Mouse (Mus musculus) liver, embryonic 15.5 days (tissue): ENCODE results near the gene Sbf1. TPM values are rescaled to one million over a fixed set of nuclear protein-coding genes. Genes with fewer than 3 reads are reported as not detected.

Experiments used
- ATAC-seq: fragments of 200-750 bp; cut with Nextera tagmentation; 2 replicates; pipeline ENCODE4 v1.8.0; 2017; ENCODE audit warnings: moderate number of reproducible peaks, mild to moderate bottlenecking, moderate library complexity; ENCODE audit not compliant: insufficient read depth
- H3K27ac ChIP-seq: fragments of 300-500 bp; sonication (generic); replicated peaks from 2 replicates; pipeline ENCODE4 v1.5.1; 2015; ENCODE audit warnings: mild to moderate bottlenecking, inconsistent platforms
- H3K27me3 ChIP-seq: fragments of 300-500 bp; sonication (generic); 2 replicates; pipeline ENCODE4 v1.6.1; 2015; ENCODE audit warnings: mild to moderate bottlenecking, inconsistent platforms
- H3K36me3 ChIP-seq: fragments of 300-500 bp; sonication (generic); replicated peaks from 2 replicates; pipeline ENCODE4 v1.6.1; 2015; ENCODE audit warnings: moderate library complexity, mild to moderate bottlenecking, inconsistent platforms
- H3K4me1 ChIP-seq: fragments of 300-500 bp; sonication (generic); replicated peaks from 2 replicates; pipeline ENCODE4 v1.6.1; 2015; ENCODE audit warnings: inconsistent platforms
- H3K4me2 ChIP-seq: fragments of 300-500 bp; sonication (generic); 2 replicates; pipeline ENCODE4 v1.6.1; 2015; ENCODE audit warnings: moderate library complexity, mild to moderate bottlenecking, inconsistent platforms
- H3K4me3 ChIP-seq: fragments of 300-500 bp; sonication (generic); replicated peaks from 2 replicates; pipeline ENCODE4 v1.5.1; 2015; ENCODE audit warnings: mild to moderate bottlenecking, inconsistent platforms
- H3K9ac ChIP-seq: fragments of 300-500 bp; sonication (generic); 2 replicates; pipeline ENCODE4 v1.6.1; 2015; ENCODE audit warnings: moderate library complexity, mild to moderate bottlenecking, inconsistent platforms
- H3K9me3 ChIP-seq: fragments of 300-500 bp; sonication (generic); replicated peaks from 2 replicates; pipeline ENCODE4 v1.6.1; 2016; ENCODE audit warnings: inconsistent platforms
- WGBS: fragments of 180-500 bp; shearing (Covaris S2); methylation state at CpG from one replicate; pipeline ENCODE4 v1.1.7; 2015; ENCODE audit warnings: mixed read lengths; ENCODE audit not compliant: insufficient replicate concordance; 5-methylcytosine and 5-hydroxymethylcytosine counted together
- polyA plus RNA-seq: library from polyadenylated mRNA; unstranded; fragments of >200 nt; fragmentation: Nextera tagmentation; extraction: Ambion mirVana; gene quantifications from 2 replicates; pipeline ENCODE4 v1.2.1, GENCODE M21; 2015

Gene Sbf1
- polyA plus RNA-seq, 1 experiment from 2014 or later, result 21.4 TPM

DNA sequence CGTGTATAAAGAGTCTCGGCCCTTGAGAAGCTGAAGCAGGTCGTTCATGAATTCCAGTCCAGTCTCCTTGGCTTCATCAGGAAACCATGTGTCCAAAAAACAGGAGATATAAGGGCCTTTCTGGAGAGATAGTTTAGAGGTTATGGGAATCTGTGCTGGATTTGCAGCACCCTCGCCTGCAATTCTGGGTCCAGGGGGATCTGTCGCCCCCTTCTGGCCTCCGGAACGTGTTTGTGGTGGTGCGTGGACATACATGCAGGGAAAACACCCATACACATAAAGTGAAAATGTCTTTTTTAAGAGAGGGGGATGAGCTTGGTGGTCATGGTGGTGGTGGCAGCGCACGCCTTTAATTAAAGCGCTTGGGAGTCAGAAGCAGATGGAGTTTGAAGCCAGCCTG lies 1.0 kb upstream of the Sbf1 start:
- Histone ChIP-seq H3K9me3 (no peaks in the 10 kb centered on the region), H3K4me2 (0 out of 2 replicates have a peak overlapping the region, but pooled peaks have one; percentile 95), H3K4me3 (no peak overlapping the region; the same call in 1 of the 2 replicates), H3K36me3 (no peaks in the 10 kb centered on the region), H3K27ac (0 out of 2 replicates have a peak overlapping the region, but pooled peaks have one; percentile 24), H3K4me1 (peaks cover 54% of the 10 kb centered on the region), H3K9ac (0 out of 2 replicates have a peak overlapping the region, but pooled peaks have one; percentile 66), H3K27me3 (peaks cover 10% of the 10 kb centered on the region; the same call in 1 of the 2 replicates)
- ATAC-seq, result no peak
- 72% methylated on average over 11 of the region's 11 CpGs for WGBS

DNA sequence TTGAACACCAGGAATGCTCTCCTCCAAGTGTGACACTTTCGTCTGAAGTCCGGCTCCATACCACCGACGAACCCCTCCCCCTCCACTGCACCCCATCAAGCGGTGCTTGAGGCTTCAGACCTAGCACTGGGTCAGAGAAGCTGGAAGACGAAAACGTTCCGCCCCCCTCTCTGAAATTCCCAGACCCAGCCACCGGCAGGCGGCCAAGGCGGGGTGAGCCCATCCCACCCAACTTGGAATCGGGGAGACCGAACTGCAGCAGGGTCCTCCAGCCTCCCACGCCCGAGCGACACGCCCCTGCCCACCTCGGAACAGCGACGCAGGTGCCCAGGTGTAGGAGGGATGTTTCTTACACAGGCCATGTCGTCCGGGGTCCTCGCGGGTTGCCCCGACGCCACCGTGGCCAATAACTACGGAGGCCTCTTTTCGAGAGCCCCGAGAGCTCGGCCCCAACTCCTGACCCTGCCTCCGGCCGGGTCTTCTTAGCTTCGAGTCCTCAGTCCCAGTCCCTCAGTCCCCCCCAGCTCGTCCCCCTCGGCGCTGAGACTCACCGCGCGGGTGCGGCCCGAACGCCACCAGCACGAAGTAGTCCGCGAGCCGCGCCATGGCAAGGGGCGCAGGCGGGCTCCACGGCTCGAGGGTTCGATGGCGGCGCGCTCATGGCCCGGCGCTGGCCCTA lies 461 bp downstream of the Sbf1 start:
- under 1% methylated on average over 58 of the region's 58 CpGs for WGBS
- Histone ChIP-seq H3K27ac (peak overlapping the region; percentile 62), H3K4me1 (peaks cover 61% of the 10 kb centered on the region)

DNA sequence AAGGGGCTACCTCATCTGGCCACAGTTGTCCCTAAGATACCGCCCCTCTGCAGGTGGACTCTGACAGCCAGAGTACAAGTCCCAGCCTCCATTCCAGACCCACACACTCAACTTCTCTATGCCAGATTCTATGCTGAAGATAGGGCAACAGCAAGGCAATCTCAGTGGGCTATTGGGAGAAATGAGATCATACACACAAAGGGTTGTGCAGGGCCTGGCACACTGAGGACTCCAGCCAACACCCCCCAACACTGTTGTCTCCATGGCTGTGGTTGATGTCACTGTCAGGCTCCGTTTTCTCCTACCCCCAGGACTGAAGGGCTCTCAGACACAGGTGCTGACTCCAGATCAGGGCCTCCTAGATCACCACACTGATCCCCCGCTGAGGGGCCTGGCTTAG lies 1.0 kb downstream of the Sbf1 start:
- no peaks in the 10 kb centered on the region for H3K9me3 ChIP-seq
- H3K9ac ChIP-seq, result peak overlapping the region; percentile 93
- peaks cover 66% of the 10 kb centered on the region for H3K4me1 ChIP-seq
- H3K4me2 ChIP-seq, result peak overlapping the region; percentile 95
- H3K27ac ChIP-seq, result no peak overlapping the region
- H3K36me3 ChIP-seq, result no peaks in the 10 kb centered on the region
- peak overlapping the region; percentile 88 for H3K4me3 ChIP-seq
- 24% methylated on average over 3 of the region's 3 CpGs for WGBS
- ATAC-seq, result no peak
- H3K27me3 ChIP-seq, result peaks cover 4% of the 10 kb centered on the region; the same call in 1 of the 2 replicates

More for the DNA sequence above, 461 bp downstream of the Sbf1 start:
- no peaks in the 10 kb centered on the region for H3K36me3 ChIP-seq
- peaks cover 4% of the 10 kb centered on the region; the same call in 1 of the 2 replicates for H3K27me3 ChIP-seq
- peak overlapping the region; percentile 93 for H3K9ac ChIP-seq
- H3K9me3 ChIP-seq, result no peaks in the 10 kb centered on the region
- peak overlapping the region; percentile 95 for H3K4me2 ChIP-seq
- ATAC-seq, result peak; percentile 39
- peak overlapping the region; percentile 88 for H3K4me3 ChIP-seq

DNA sequence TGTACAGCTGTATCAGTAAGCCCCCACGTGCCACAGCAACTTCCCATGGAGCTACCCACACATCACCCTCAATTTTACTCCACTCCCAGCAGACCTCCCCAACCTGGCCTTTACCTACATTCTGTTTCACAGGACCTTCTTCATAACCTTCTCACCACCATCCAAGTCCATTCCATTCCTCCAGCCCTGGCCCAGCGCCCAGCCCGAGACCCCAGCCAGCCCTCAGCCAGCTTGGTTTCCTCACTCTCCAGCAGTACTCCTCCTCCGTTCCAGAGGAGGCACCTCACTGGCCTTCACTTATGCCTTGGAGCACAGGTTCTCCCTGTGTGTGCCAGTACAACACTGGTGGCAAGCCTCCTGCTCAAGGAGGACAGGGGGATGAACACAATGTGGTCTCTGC lies 1.8 kb downstream of the Sbf1 start:
- Histone ChIP-seq H3K27ac (no peak overlapping the region), H3K27me3 (peaks cover 2% of the 10 kb centered on the region; the same call in 1 of the 2 replicates), H3K9me3 (no peaks in the 10 kb centered on the region), H3K36me3 (no peaks in the 10 kb centered on the region), H3K4me3 (peak overlapping the region; percentile 88; the same call in 1 of the 2 replicates), H3K4me1 (peaks cover 73% of the 10 kb centered on the region), H3K9ac (peak overlapping the region; percentile 93; the same call in 1 of the 2 replicates), H3K4me2 (peak overlapping the region; percentile 36)
- no peak for ATAC-seq
- 72% methylated on average over 4 of the region's 4 CpGs for WGBS

DNA sequence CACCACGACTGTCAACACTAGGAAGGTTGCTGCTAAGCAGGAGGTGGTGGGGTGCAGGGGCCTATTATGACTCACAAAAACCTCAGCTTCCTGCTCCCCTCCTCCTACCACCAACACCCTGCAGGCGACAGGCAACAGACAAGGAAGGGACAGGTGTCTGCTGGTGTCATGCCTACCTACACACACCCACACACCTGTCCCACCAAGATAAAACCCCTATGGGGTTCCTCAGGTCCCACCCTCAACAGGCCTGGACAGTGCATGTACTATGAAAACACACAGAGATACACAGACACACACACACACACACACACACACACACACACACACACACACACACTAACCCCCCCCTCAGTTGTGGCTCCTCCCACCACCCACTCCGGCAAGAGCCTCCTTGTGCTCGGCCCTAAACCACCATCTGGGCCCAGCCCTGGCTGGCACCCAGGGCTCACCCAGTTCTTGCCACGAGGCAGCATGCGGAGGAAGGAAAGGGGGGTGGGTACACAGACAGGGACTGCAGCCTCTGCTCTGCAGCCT lies 5.1 kb downstream of the Sbf1 start:
- no peaks in the 10 kb centered on the region for H3K27me3 ChIP-seq
- 20% methylated on average over 6 of the region's 6 CpGs for WGBS
- H3K9ac ChIP-seq, result no peak overlapping the region
- 0 out of 2 replicates have a peak, but pooled peaks have one; percentile 3 for ATAC-seq
- H3K4me3 ChIP-seq, result no peak overlapping the region
- no peak overlapping the region for H3K4me2 ChIP-seq
- H3K36me3 ChIP-seq, result peaks cover 20% of the 10 kb centered on the region
- H3K27ac ChIP-seq, result no peak overlapping the region
- H3K4me1 ChIP-seq, result peaks cover 72% of the 10 kb centered on the region
- H3K9me3 ChIP-seq, result no peaks in the 10 kb centered on the region

DNA sequence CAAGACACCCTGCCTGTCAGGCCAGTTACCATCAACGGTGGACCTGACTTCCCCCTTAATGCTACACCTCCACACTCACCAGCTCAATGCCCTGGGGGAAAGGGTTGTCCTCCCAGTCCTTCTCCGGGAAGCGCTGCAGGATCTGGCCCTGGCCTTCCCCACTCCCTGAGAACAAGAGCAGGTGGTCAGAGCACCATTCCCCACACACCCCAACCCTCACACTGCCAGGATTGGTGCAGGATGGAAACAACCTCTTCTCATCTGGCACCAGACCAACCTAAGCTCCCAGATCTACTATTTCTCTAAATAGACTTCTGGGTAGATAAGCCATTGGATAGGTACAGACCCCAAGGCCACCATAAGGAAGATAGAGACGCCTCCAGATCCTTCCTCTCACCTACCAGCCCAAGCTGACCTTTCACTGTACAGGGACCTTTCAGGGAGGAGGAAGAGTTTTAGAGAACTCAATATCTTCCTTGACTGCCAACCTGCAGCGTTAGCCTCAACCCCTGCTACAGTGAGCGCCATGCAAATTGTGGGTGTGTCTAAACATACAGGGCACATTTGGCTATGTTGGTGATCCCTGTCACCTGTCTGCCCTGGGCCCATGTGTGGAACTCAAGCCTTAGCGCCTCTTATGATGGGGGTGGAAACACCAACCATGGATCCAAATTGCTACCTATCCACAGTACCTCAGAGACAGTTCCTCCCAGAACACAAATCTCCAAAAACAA lies 6.5 kb downstream of the Sbf1 start:
- no peak overlapping the region for H3K9ac ChIP-seq
- no peaks in the 10 kb centered on the region for H3K27me3 ChIP-seq
- H3K4me3 ChIP-seq, result no peak overlapping the region
- H3K27ac ChIP-seq, result no peak overlapping the region
- peaks cover 35% of the 10 kb centered on the region for H3K36me3 ChIP-seq
- H3K4me2 ChIP-seq, result no peak overlapping the region
- WGBS, result 67% methylated on average over 7 of the region's 7 CpGs
- H3K9me3 ChIP-seq, result no peaks in the 10 kb centered on the region
- no peak for ATAC-seq
- H3K4me1 ChIP-seq, result peaks cover 61% of the 10 kb centered on the region

DNA sequence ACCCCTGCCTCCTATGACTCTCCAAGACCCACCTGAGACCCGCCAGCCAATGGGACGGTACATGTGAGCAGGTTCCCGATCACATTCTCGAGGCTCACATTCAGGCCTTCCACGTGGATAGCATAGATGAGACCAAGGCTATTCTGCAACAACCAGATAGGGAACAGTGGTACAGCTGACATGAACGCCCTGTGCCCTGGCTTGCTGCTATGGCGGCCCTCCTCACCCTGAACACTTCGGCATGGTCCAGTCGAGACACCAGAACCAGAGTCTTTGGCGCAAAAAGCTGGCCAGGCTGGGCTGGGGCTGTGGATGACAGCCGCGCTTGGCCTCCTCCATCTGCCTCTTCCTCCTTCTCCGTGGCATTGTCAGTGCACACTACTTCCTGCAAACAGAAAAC lies 7.7 kb downstream of the Sbf1 start:
- no peak overlapping the region for H3K27ac ChIP-seq
- peaks cover 46% of the 10 kb centered on the region for H3K36me3 ChIP-seq
- H3K9ac ChIP-seq, result no peak overlapping the region
- no peaks in the 10 kb centered on the region for H3K27me3 ChIP-seq
- H3K4me2 ChIP-seq, result no peak overlapping the region
- ATAC-seq, result no peak
- no peaks in the 10 kb centered on the region for H3K9me3 ChIP-seq
- WGBS, result 66% methylated on average over 13 of the region's 13 CpGs
- H3K4me3 ChIP-seq, result no peak overlapping the region
- peaks cover 49% of the 10 kb centered on the region for H3K4me1 ChIP-seq

DNA sequence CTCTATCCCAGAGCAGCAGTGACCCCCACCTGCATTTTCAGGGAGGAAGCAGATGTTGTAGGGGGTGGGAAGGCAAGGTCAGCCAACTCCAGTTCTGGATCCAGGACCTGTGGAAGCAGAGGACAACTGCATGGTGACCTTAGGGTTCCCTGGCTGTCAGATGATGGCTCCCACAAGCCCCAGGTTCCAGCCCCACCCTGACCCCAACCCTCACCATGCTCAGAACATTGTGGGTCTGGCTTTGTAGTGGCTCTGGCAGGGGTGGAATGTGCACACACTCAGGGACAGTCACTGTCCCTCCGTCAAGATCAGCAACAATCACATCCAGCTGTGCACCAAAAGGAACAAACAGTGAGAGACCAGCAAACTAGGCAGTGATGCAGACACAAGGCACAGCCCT lies 9.1 kb downstream of the Sbf1 start:
- WGBS, result 73% methylated on average over 1 of the region's 1 CpGs
- H3K4me1 ChIP-seq, result peaks cover 35% of the 10 kb centered on the region
- H3K9ac ChIP-seq, result no peak overlapping the region
- no peaks in the 10 kb centered on the region for H3K9me3 ChIP-seq
- no peak overlapping the region for H3K4me2 ChIP-seq
- no peak for ATAC-seq
- H3K36me3 ChIP-seq, result peaks cover 61% of the 10 kb centered on the region
- H3K4me3 ChIP-seq, result no peak overlapping the region
- H3K27me3 ChIP-seq, result no peaks in the 10 kb centered on the region
- no peak overlapping the region for H3K27ac ChIP-seq

DNA sequence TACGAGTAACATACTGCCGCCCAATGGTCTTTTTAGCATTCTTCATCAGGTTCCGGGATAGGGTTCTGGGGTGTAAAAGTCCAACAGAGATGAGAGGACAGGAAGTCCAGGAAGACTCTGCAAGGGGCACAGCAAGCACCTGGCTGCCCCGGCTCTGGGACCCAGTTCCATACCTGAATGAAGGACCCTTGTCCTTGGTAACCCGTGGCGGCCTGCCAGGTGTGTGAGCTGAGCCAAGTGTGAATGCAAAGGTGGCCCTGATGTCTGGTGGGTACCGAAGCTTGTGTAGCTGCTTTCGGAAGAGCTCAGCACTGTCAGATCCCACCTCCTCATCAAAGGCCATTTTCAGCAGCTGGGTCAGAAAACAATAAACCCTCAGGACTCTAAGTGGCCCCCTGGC lies 14.5 kb downstream of the Sbf1 start:
- Histone ChIP-seq H3K4me1 (peaks cover 14% of the 10 kb centered on the region), H3K9me3 (no peaks in the 10 kb centered on the region), H3K4me3 (no peak overlapping the region), H3K36me3 (peaks cover 81% of the 10 kb centered on the region), H3K4me2 (no peak overlapping the region), H3K9ac (no peak overlapping the region), H3K27ac (no peak overlapping the region), H3K27me3 (no peaks in the 10 kb centered on the region)
- ATAC-seq, result no peak
- WGBS, result 84% methylated on average over 8 of the region's 8 CpGs

DNA sequence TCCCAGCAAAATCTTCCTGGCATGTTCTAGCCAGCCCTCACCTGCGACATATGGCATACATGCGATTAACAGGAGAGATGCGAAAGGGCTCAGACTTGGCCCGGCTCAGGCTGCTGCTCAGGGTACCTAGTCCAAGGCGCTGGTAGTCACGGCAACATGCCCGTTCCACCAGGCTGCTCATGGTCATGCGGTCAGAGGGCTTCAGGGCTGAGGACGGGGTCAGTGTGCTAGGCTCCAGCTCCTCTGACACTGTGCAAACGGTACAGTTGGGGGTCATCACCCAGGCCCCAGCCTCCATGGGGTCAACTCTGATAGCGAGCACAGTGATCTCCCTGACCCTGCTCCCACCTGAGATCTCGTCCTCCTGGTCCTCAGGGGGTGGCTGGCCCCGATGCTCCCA lies 14.9 kb downstream of the Sbf1 start:
- Histone ChIP-seq H3K27ac (no peak overlapping the region), H3K4me2 (no peak overlapping the region), H3K9me3 (no peaks in the 10 kb centered on the region), H3K4me3 (no peak overlapping the region), H3K4me1 (peaks cover 18% of the 10 kb centered on the region), H3K9ac (no peak overlapping the region), H3K36me3 (peaks cover 81% of the 10 kb centered on the region), H3K27me3 (no peaks in the 10 kb centered on the region)
- 82% methylated on average over 13 of the region's 13 CpGs for WGBS
- ATAC-seq, result no peak

DNA sequence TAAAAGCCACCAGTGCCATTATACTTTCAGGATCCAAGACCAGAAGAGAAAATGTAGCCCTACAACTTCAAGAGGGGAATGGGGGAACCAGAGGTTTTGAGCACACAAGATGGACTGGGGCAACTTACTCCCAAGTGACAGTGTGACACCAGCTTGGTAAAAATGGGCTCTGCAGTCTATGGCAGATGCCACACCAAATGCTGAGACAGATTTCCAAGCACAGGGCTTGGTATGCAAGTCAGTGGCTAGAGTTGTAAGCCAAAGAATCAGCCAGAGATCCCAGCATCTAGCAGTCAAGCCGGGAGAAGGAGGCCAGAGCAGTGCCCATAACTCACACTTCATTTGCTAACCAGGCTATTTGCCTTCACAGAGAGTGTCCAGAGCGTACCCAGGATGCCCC lies 17.4 kb downstream of the Sbf1 start:
- peaks cover 31% of the 10 kb centered on the region for H3K4me1 ChIP-seq
- no peak overlapping the region for H3K4me2 ChIP-seq
- H3K27ac ChIP-seq, result no peak overlapping the region
- H3K9ac ChIP-seq, result no peak overlapping the region
- no peaks in the 10 kb centered on the region for H3K9me3 ChIP-seq
- H3K4me3 ChIP-seq, result no peak overlapping the region
- H3K36me3 ChIP-seq, result peaks cover 81% of the 10 kb centered on the region
- H3K27me3 ChIP-seq, result no peaks in the 10 kb centered on the region
- WGBS, result 87% methylated on average over 2 of the region's 2 CpGs
- ATAC-seq, result no peak
